22 mouse cellular contexts compared by ENCODE assay signal in the genomic region with DNA sequence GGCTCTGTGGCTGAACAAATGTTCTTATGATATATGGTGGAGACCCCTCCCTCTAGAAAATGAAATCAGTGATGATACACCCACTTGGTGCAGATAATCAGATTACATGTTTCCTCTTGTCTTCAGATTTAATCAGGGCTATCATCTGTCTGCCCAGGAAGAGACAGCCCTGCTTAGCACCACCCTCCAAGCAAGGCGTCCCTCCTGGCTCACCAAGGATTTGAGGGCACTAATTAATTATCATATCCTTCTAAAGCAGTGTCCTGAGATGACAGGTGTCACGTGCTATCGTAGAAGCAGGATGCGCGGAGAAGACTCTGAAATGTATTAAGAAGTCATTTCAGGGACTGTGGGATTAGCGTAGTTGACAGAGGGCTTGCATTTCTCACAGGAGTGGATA.
DNase-seq lines count a peak whose midpoint lies in the region; ATAC-seq lines count a peak whose summit lies in the region.
"Had no signal": no experiment of that assay in that cellular context is flagged by ENCODE, and none has a peak within 500 bp of the region (broad histone marks: within the 10 kb centered on the region; RNA-seq: fewer than 3 reads in every experiment).

No protein-coding gene starts in this region.

- no peak overlapping the region for H3K27ac ChIP-seq in midbrain, embryonic 16.5 days (ENCODE audit: low read length)
- no peak overlapping the region for H3K27ac ChIP-seq in midbrain, embryonic 11.5 days (ENCODE audit: low read depth, low read length)
- H3K27ac ChIP-seq: embryonic facial prominence, embryonic 13.5 days; embryonic facial prominence, embryonic 15.5 days; forebrain, embryonic 10.5 days; forebrain, embryonic 12.5 days had no signal

- H3K4me1 ChIP-seq in midbrain, embryonic 16.5 days (ENCODE audit: control insufficient read depth, insufficient read depth, low read length), result peaks cover 4% of the 10 kb centered on the region
- H3K4me1 ChIP-seq in midbrain, embryonic 11.5 days (ENCODE audit: control insufficient read depth, insufficient read depth, low read length), result no peaks in the 10 kb centered on the region
- H3K4me1 ChIP-seq: embryonic facial prominence, embryonic 13.5 days had no signal

- H3K9me3 ChIP-seq in midbrain, embryonic 16.5 days (replicated peaks; ENCODE audit: control insufficient read depth, low read length, poor library complexity, severe bottlenecking), result no peaks in the 10 kb centered on the region
- no peaks in the 10 kb centered on the region for H3K9me3 ChIP-seq in midbrain, embryonic 11.5 days (ENCODE audit: control insufficient read depth, low read length)
- H3K9me3 ChIP-seq: embryonic facial prominence, embryonic 13.5 days; embryonic facial prominence, embryonic 15.5 days; forebrain, embryonic 10.5 days; forebrain, embryonic 12.5 days had no signal

- WGBS in midbrain, embryonic 16.5 days, result 49% methylated on average over 6 of the region's 6 CpGs
- WGBS in midbrain, embryonic 11.5 days, result 75% methylated on average over 6 of the region's 6 CpGs

- no peak overlapping the region for H3K4me2 ChIP-seq in midbrain, embryonic 16.5 days (ENCODE audit: low read length)
- no peak overlapping the region for H3K4me2 ChIP-seq in midbrain, embryonic 11.5 days
- H3K4me2 ChIP-seq: embryonic facial prominence, embryonic 13.5 days; embryonic facial prominence, embryonic 15.5 days; forebrain, embryonic 12.5 days had no signal

- no peak for DNase-seq in midbrain, embryonic 11.5 days (ENCODE audit: low spot score, missing footprints)
- peak; percentile 85 for DNase-seq in retina, postnatal 1 day
- DNase-seq in thymus, adult 18-20 months, result no peak
- DNase-seq in gastrocnemius, postnatal 36 days, result no peak
- DNase-seq: adrenal gland, adult 2 months; adrenal gland, postnatal 10 days; adrenal gland, postnatal 25 days; cerebellum, adult 11 months; cerebellum, adult 18-20 months; cerebellum, adult 8-10 months; cerebellum, adult 9-11 months; cerebellum, postnatal 14 days; cerebellum, postnatal 36 days; embryo, embryonic 11 days had no signal

- H3K36me3 ChIP-seq in midbrain, embryonic 16.5 days (ENCODE audit: control insufficient read depth, insufficient read depth, low read length), result no peaks in the 10 kb centered on the region
- H3K36me3 ChIP-seq in midbrain, embryonic 11.5 days (ENCODE audit: control insufficient read depth, insufficient read depth, low read length), result no peaks in the 10 kb centered on the region
- H3K36me3 ChIP-seq: embryonic facial prominence, embryonic 13.5 days; embryonic facial prominence, embryonic 15.5 days; forebrain, embryonic 10.5 days; forebrain, embryonic 12.5 days had no signal

- no peak overlapping the region for H3K4me3 ChIP-seq in midbrain, embryonic 16.5 days (ENCODE audit: low read depth, low read length)
- H3K4me3 ChIP-seq in midbrain, embryonic 11.5 days (ENCODE audit: low read depth, low read length), result no peak overlapping the region
- H3K4me3 ChIP-seq: embryonic facial prominence, embryonic 13.5 days; embryonic facial prominence, embryonic 15.5 days; erythroblast, embryonic 14.5 days; forebrain, embryonic 10.5 days; forebrain, embryonic 12.5 days had no signal

- no peak overlapping the region for H3K9ac ChIP-seq in midbrain, embryonic 16.5 days (ENCODE audit: low read depth, low read length)
- H3K9ac ChIP-seq in midbrain, embryonic 11.5 days (ENCODE audit: low read length), result no peak overlapping the region
- H3K9ac ChIP-seq: embryonic facial prominence, embryonic 13.5 days; embryonic facial prominence, embryonic 15.5 days; forebrain, embryonic 12.5 days had no signal

- H3K27me3 ChIP-seq in midbrain, embryonic 16.5 days (ENCODE audit: control insufficient read depth, insufficient read depth, low read depth, low read length), result no peaks in the 10 kb centered on the region
- no peaks in the 10 kb centered on the region for H3K27me3 ChIP-seq in midbrain, embryonic 11.5 days (ENCODE audit: control insufficient read depth, insufficient read depth, low read length)
- H3K27me3 ChIP-seq: embryonic facial prominence, embryonic 13.5 days; embryonic facial prominence, embryonic 15.5 days; forebrain, embryonic 12.5 days had no signal

- peak; percentile 28; the same call in 1 of the 2 replicates for ATAC-seq in midbrain, embryonic 16.5 days
- no peak for ATAC-seq in midbrain, embryonic 11.5 days (ENCODE audit: low FRiP score)
- ATAC-seq: forebrain, embryonic 14.5 days; forebrain, embryonic 16.5 days had no signal

- intact Hi-C loops in gastrocnemius, postnatal 36 days (cut with DNase I), result no loop called here
